Mouse (Mus musculus): ENCODE measurements around the gene Nell1. TPM values are rescaled to one million over a fixed set of nuclear protein-coding genes. Genes with fewer than 3 reads are reported as not detected.

Nell1 gene
- polyA plus RNA-seq, 2 experiments from 2014 or later, result not detected

DNA sequence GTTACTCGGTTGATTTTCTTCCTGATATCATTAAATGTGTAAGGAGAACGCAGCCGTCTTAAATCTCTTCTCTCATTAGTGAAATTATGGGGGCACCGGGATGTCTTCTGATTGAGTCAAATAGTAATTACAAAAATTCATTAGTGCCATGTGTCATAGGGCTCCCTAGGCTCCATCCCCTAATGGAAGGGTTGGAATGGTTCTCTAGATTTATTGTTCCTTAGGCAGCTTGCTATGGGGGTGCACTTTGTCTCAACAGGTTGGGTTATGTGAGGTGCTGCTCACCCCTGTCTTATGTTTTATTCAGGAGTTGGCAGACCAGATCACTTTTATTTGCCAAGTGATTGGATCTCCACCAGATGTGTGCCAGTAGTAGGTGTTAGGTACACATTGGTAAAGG lies 75.5 kb downstream of the Nell1 start:
- ATAC-seq, result no peak

DNA sequence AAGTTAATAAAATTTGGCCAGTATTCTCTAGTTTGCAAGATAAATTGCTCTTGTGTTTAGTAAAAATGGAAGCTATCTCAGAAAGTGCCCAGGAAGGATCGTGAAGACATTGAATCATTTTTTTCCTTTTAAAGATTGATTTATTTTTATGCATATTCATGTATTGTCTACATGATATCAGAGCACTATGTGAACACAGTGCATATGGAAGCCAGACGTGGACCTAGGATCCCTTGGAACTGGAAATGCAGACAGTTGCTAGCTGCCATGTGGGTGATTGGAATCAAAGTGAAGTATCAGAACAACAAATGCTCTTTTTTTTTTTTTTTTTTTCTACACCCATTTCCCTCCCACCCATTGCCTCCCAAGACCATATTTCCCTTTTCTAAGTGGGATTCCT lies 79.0 kb downstream of the Nell1 start:
- ATAC-seq, result no peak

DNA sequence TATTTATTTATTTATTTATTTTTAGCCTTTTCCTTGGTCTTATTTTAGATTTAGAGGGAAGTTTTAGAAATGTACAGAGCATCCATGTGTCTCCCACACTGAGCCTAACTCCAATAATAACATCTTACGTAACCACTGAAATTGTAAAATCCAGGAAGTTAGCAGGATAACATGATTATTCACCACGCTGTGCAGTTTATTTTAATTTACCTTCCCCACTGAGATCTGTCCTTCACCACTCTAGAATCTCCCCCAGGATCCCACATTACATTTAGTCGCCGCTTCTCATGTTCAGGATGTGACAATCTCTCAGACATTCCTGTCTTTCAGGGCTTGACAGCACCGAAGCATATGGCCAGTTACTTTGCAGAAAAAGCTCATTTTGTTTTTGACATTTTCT lies 119.8 kb downstream of the Nell1 start:
- ATAC-seq, result no peak

DNA sequence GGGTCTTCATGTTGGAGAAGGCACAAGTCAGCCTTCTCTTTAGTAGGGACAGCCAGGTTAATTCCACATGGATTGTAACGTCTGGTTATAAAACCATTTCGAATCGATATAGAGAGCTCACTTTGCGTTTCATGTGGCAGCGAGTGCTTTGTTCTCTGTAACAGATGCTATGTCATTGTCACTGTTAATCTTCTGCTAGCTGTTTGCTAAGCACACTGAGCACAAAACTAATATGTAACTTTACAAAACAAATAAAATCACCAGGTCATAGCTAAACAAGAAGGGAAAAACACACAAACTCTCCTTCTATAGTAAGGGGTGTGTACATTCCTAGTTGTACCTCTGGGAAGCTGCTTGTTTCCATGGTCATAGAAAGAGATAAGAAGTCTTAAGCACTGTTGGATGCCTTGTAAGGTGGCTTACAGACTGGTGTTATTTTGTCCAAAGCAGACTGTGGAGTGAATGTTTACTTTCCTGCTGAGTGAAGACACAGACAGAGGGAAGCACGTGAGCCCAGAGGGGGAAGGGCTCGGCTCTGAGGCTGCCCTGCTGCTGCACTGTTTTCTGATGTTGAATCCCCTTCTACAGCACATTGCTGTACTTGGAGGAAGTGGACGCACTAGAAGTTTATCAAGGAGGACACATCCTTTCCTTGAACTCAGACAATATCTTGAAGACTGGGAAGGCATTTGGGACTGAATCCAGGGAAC lies 131.1 kb downstream of the Nell1 start:
- ATAC-seq, result no peak

DNA sequence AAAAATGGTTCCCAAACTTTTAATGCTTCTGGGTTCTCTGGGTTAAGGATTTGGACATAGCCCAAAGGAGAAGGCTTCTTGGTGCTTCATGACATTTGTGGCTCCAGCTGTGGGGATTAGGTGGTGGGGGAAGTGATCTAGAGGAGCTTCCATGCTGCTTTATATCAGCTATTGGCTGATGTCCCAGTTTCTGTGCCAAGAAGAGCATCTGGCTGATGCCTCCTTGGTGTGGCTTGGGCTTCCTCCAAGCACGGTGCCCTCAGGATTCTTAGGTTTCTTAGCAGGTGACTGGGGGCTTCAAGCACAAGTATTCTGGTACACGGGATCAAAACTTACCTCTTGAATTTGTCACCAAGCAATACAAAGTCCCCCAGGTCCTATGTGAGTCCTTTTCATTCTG lies 132.6 kb downstream of the Nell1 start:
- ATAC-seq, result no peak

DNA sequence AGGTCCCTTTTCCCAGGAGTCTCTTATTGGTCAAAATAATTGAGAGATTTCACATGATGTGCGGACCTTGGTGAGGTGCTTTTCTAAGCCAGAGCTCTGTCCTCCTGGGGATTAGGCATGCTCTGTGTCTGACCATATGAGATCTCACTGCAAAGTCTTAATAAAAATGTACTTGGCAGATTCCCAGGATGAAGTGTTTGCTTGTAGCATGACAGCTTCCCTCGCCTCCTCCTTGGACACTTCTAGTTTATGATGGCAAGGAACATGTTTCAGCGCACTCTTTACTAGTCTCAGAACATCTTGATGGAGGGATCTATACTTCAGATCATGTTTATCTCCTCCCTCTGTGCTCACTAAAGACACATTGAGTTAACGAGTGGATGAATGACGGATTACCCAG lies 143.7 kb downstream of the Nell1 start:
- ATAC-seq, result no peak

DNA sequence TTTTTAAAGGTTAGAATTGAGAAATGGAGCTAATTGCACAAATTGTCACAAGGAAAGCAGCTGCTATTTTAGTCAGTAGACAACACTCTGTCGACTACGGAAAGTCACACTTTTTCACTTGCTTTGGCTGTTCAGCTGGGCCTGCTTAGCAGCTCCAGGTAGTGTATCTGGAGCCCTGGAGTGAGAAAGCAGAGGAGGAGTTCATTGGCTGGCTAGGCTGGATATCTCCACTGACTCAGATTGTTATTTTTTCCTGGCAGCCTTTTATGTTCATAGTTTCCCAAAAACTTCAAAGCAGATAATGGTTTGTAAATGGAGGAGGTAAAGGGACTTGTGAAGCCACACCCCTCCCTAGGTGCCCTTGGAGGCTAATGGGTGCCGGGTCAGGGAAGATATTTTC lies 163.0 kb downstream of the Nell1 start:
- no peak for ATAC-seq

DNA sequence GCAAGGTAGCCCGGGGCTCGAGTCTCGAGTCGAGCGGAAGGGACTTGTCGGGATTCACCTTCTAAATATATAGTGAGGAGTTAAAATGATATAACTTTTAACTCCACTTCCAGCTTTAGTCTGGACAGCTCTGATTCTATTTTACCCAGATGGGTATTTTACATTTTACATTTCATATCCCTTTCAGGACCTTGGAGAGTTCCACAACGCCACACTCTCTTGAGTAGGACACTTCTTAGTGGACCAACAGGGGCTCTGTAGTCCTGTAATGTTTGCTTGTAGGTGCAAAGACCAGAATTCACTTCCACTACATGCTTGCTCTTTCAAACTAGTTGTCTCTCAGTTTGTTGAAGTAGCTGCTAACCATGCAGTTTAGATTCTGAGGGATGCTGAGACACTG lies 174.7 kb downstream of the Nell1 start:
- ATAC-seq, result no peak

DNA sequence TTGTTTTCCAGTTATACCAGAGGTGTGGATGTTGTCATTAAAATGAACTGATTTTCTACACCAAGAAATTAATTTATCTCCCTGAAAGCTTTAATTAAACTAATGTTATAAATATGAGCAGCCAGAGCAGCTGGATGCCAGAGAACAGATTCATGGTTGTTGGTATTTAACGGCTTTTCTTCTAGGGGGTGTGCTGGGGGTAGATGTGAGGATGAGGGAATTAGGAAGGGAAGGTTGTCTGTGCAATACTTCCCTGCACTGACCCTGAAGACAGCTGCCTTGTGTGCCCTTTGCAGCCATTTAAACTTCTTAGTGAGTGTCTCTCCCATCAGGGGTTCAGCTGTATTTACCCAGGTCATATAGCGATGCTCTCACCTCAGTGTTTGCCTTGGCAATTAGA lies 176.2 kb downstream of the Nell1 start:
- ATAC-seq, result no peak

DNA sequence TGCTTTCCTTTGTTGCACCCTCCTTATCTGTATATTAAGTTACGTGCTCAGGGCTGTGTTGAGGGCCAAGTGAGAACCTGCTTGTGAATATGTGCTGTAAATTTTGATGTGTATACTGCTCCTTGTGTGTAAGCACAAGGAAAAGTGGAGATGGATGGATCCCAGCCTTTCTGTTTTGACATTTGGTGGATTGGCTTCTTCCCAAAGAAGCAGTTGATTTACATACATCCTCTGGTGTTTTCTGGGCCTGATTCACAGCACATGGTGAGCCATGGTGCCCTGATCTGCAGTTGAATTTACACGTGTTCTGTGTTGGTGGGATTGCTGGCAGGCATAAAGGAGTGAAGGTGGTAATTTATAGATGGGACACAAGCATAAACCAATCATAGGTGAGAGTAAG lies 179.0 kb downstream of the Nell1 start:
- no peak for ATAC-seq

DNA sequence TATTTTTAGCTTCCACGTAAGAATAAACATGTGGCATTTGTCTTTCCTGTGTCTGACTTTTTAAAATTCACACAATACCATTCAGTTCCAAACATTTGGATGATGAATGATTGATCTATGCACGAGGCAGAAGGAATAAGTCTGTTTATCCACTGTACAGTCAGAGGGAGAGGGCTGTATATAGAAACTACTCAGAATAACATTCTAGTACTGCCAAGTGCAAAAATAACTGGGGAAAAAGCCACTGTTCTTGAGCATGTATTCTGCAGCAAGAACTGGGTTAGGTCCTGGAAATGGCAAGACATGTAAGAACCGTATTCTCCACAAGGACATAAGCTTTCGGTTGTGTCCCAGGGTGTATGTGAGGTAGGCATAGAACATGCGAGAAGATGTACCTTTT lies 187.9 kb downstream of the Nell1 start:
- no peak for ATAC-seq

DNA sequence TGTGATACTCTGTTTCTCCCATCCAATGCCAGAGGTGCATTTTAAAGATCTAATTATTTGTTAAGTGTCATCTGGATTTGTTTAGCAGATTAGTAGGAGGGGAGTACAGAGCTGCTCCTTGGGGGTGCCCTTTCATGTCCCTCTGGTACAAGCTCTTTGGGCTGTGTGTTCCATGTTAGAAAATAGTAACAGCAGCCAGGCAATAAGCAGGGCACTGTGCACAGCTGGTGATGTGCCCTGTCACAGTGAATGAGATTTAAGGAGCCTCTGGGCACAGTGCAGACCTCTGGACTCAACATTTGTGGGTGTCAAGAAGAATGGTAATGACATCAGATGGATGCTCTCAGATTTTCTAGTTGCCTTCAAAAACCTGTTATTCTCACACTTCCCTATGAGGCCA lies 194.1 kb downstream of the Nell1 start:
- ATAC-seq, result no peak

DNA sequence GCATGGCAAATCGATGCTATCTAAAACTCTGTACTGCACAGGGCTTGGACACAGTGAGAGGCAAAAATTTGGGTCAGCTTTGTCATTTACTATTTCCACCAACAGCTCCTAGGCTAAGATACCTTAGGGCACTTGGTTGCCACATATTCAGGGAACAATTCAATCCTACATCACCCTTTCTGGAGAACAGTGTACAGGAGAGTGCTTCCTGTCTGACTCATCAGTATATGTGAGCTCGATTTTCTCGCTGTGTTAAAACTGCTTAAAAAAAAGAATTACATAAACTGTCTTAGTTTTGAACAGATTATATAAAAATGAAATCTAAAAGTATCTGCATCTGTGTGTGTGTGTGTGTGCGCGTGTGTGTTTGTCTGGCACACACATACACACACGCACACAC lies 211.6 kb downstream of the Nell1 start:
- ATAC-seq, result no peak

DNA sequence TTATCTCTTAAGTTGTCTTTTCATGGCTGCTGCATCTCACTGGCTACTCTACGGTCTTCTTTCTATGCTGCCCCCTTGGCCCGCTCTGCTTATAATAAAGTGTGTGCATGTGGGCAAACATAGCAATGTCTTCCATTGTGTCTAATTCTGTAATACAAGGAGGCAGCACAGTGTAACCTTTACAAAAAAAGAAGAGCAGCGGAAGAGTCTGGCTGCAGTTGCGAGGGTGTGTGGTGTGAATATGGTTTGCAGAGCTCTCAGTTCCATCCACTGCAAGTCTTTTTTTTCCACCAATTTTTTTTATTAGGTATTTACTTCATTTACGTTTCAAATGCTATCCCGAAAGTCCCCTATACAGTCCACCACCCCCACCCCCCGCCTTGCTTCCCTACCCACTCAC lies 219.3 kb downstream of the Nell1 start:
- no peak for ATAC-seq

DNA sequence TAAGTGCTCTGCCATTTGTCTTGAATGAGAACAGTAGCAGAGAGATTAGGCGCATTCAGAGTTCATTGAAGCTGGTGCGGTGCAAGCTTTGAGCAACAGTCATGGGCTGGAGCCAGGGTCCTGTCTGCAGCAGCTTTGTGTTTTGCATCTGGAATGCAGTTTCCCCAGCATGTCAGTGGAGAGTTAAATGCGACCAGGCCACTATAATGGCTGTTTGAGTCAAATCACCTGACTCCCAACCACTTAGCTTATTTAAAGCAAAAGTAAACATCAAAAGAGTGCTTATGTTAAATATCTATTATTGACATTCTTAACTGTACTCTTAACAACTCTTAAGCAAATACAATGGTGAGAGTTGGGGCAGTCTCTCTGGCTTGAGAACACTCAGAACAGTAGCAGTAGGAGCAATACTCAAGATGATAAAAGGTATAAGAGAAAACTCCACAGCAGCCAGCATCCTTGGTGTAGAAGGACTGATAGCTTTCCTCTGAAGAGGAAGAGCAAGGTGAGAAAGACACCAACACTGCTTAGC lies 220.5 kb downstream of the Nell1 start:
- ATAC-seq, result no peak

DNA sequence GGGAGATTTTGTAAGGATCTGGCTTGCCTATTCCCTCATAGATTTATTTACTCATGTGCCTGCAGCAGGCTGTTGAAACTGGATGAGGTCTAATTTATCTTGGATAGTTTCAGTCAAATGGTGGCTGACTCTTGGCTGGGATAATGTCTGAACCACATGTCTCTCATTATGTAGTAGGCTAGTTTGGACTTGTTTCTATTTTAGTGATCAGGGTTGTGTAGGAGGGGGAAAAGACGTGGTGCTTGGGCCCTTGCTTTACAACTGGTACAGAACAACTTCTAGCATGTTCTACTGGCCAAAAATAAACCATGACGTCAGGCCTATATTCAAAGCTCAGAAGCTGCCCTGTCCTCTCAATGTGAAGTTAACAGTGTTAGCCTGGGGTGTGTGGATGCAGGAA lies 230.6 kb downstream of the Nell1 start:
- no peak for ATAC-seq

DNA sequence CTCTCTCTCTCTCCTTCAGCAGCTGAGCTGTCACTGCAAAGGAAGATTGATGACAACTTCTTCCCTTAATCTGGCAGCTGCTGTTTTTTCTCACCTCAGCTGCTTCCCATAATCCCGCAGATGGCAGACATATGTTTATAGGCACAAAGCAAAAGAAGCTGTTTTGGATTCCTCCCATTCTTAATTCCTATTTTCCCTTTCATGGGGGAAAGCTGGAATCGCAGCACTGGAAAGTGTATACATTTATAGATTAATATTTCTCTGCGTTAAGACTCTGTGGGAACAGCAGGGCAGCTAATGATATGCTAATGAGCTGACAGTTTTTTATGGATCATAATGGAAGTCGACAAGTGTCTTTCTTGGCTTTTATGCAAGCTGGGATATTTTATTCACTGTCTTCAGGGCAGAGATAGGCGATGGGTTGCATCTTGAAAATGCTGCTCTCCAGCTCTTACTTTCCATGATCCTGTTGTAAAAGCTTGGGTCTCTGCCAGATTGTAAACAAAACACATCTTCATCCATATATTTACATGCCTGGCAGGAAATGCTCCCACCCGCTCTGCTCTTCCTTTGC lies 236.1 kb downstream of the Nell1 start:
- no peak for ATAC-seq

DNA sequence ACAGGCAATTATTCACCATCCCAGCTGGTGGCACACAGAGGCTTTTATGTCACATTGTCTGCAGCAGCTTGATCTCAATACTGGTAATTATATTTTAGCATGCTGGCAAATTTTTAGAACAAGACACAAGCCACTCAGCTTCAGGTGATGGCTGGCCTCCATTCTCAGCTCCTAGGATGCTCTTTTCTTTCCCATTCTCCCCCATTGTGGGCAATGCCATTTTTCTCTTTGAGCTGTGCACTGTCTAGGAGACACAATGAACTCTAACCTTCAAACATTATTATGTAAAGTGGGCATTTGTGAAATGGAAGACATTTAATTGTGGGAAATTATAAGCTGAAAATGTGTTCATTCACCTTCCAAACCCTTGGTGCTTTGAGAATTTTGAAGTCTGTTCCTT lies 247.2 kb downstream of the Nell1 start:
- ATAC-seq, result no peak

DNA sequence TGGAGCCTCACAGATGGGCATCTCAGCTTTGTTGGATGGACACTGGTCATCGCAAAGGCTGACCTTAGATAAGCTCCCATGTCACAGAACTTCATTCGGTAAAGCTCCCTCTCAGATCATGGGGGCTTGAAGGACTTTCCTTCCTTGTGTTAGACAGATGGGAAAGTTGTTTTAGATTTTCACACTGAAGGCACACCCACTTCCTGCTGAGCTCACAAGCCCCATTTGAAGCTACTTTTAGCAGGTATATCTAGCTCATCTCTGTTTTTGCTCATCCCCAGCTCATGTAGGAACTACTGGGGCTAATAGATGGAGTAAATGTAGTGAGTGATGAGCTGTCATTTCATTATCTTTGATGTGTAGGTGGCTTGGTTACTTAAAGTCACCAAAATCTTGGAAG lies 252.0 kb downstream of the Nell1 start:
- ATAC-seq, result no peak

DNA sequence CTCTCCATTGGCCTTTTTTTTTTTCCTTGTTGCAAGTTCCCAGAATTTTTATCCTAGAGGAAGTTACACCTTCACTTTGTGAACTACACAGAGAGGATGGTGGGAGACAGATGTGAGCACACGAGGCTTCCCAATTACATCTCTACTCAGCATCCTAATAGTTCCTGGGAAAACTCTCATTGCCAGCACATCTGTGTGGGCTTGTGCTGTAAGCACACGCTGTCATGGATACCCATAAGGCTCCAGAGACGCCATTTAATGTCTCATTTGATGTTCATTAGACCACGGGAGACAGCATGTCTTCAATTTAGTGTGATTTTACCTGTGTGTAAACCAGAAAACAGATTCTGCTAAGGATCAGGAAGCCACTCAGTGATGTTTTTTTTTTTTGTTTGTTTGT lies 253.6 kb downstream of the Nell1 start:
- no peak for ATAC-seq

DNA sequence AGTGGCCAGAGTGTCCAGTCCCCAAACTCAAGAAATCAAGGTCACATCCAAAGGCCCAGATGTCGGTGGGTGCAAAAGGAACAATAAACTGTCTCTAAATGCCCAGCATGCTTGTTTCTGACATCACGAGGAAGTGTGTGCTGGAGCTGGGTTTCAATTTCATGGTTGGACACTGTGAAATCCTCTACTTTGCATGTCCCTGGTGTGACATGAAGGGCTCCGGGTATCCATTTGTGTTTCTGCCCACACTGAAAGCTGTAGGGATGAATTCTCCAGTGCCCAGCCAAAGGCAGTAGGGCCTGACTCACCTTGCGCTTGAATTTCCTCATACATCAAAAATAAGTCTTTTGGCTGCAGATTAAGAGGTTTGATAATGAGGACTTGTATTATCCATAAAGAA lies 266.5 kb downstream of the Nell1 start:
- no peak for ATAC-seq

DNA sequence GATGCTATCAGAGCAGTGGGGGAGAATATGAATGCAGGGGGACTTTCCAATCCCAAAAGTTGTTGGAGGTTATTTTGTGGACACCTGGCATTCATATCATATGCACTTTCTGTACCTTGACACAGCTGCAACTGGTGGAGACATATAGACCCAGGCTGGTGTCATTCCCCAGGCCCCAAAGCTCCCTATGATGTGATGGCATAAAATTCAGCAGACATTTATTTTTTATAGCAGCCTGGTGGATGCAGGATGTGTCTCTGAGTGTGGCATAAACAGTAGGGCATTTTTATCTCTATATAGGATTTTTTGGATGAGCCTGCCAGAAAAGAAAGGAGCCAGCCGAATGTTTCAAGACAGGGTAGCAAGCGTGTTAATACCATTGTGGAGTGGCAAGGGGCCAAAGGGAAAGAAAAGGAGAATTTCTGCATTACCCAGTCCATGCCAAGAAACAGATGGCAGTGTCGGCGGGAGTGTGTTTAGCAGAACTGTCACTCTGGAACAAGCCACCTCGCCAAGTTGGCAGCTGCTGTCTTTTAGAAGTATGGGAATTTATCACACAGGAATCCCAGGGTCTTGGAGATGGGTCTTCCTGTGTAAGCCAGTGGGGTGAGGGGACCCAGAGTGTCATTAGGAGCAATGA lies 267.1 kb downstream of the Nell1 start:
- ATAC-seq, result no peak

DNA sequence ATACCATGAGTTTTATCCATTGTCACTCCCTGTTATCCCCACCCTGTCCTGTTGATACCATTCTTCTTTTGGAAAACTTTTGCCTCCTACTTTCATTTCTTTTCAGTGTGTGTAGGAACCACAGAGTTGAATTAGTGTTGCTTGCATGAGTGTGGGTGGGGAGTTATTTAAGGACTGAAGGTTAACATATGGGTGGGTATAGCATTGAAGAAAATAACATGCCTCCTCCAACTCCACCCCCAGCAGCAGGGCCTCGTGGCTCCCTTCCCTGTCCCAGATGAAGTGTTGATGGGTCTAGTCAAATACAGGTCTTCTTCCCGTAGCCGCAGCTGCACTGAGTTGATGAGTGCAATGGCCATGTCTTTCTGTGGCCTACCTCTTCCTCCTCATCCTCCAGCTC lies 278.5 kb downstream of the Nell1 start:
- no peak for ATAC-seq

DNA sequence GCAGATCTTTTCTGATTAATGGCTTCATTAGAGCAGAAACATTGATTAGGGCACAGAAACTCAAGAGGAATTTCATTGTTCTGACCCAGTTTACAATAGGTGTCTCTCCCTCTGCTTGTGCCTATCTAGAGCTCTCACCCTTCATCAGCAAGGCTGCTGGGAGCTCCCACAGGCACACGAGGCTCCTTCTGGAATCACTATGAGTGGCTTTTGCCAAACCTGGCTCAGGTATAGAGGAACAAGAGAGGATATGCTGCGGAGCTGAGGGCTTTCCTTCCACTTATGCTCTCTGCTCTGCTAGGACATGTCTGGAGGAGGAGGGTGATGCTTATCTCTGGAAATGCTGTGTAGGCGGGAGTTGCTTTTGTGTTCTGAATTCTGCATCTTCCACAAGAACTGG lies 285.4 kb downstream of the Nell1 start:
- no peak for ATAC-seq
